Mouse (Mus musculus) midbrain, embryonic 10.5 days (tissue): Measurements from ENCODE around the gene Nacc1. TPM values are rescaled to one million over a fixed set of nuclear protein-coding genes. Genes with fewer than 3 reads are reported as not detected.

Experiments
- DNase-seq: peaks from one replicate; pipeline ENCODE4 v3.0.0-alpha.2; 2017; ENCODE audit warnings: low spot score
- H3K27ac ChIP-seq: fragments of 300-500 bp; sonication (generic); replicated peaks from 2 replicates; pipeline ENCODE4 v1.5.1; 2016; ENCODE audit warnings: mild to moderate bottlenecking
- H3K27me3 ChIP-seq: fragments of 300-500 bp; sonication (generic); 2 replicates; pipeline ENCODE4 v1.6.1; 2016; ENCODE audit warnings: low read depth, mild to moderate bottlenecking; ENCODE audit not compliant: poor library complexity, severe bottlenecking
- H3K36me3 ChIP-seq: fragments of 300-500 bp; sonication (generic); 2 replicates; pipeline ENCODE4 v1.6.1; 2016; ENCODE audit warnings: mild to moderate bottlenecking, moderate library complexity
- H3K4me1 ChIP-seq: fragments of 300-500 bp; sonication (generic); 2 replicates; pipeline ENCODE4 v1.6.1; 2016
- H3K4me3 ChIP-seq: fragments of 300-500 bp; sonication (generic); 2 replicates; pipeline ENCODE4 v1.5.1; 2016; ENCODE audit warnings: mild to moderate bottlenecking, moderate library complexity
- H3K9me3 ChIP-seq: fragments of 300-500 bp; sonication (generic); replicated peaks from 2 replicates; pipeline ENCODE4 v1.6.1; 2016; ENCODE audit warnings: mild to moderate bottlenecking
- WGBS: fragments of 180-500 bp; shearing (Covaris S2); methylation state at CpG from one replicate; pipeline ENCODE4 v1.1.7; 2016; 5-methylcytosine and 5-hydroxymethylcytosine counted together
- polyA plus RNA-seq: library from polyadenylated mRNA; unstranded; fragments of >200 nt; fragmentation: Nextera tagmentation; extraction: Ambion mirVana; gene quantifications from 2 replicates; pipeline ENCODE4 v1.2.1, GENCODE M21; 2016

The Nacc1 gene
- polyA plus RNA-seq, 1 experiment from 2014 or later, result 24.8 TPM

DNA sequence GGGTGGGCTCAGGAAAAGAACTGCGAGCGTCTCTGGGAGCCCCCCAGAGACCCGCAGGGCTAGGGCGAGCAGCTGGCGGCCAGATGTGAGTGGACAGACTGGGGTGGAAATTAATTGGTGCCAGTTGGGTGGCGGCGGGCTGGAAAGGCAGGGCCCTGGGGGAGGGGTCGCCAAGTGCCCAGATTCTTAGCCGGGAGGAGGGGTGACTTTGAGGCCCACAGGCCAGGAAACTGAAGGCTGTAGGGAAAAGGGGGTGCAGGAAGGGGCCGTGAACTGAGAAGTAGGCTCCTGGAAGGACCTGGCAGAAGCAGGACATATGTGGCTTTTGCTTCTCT, 31.5 kb downstream of the Nacc1 start:
- peaks cover 66% of the 10 kb centered on the region for H3K4me1 ChIP-seq
- 0% methylated on average over 10 of the region's 10 CpGs for WGBS
- no peaks in the 10 kb centered on the region for H3K9me3 ChIP-seq
- DNase-seq, result peak; percentile 78
- peak overlapping the region; percentile 91 for H3K27ac ChIP-seq
- no peaks in the 10 kb centered on the region for H3K36me3 ChIP-seq
- H3K4me3 ChIP-seq, result peak overlapping the region; percentile 56
- no peaks in the 10 kb centered on the region for H3K27me3 ChIP-seq

DNA sequence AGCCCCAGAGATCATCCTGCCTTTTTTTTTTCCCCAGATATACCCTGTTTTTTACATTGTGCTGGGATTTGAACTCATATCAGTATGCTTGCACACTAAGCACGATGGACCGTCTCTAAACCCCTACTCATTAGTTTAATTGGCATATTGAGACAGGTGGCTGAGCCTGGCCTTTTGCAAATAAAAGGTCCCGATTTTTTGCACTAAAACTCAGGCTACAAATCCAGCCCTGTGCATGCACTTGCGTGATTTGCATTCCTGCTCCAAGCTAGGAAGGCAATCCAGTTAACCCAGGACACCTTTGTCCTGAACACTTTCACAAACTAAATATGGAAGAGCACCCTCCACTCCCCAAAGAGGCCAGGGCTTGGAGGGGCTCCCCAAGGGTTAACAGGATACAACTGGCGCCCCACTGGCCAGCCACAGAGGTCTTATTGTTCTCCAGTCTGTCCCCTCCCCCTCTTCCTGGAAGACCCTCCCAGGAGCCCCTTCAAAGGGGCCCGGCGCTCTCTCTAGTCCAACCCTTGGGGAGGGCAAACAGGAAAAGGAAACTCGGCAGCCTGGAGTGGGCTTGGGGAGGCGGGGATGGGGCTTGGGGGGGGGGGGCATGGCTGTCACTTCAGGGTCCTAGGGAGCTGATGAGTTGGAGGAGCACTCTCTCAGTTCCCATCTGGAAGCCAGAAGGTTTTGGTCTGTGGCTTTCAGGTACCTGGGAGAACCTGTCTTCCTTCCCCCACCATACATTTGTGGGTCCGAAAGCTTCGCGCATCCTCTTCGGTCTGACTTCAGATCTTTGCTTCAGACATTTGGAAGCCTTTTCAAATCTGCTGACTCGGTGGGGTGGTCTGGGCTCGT, 32.1 kb downstream of the Nacc1 start:
- Histone ChIP-seq H3K27ac (peak overlapping the region; percentile 91), H3K9me3 (no peaks in the 10 kb centered on the region), H3K4me1 (peaks cover 66% of the 10 kb centered on the region), H3K27me3 (no peaks in the 10 kb centered on the region), H3K36me3 (no peaks in the 10 kb centered on the region), H3K4me3 (peak overlapping the region; percentile 56)
- WGBS, result under 1% methylated on average over 15 of the region's 15 CpGs
- DNase-seq, result peak; percentile 84

DNA sequence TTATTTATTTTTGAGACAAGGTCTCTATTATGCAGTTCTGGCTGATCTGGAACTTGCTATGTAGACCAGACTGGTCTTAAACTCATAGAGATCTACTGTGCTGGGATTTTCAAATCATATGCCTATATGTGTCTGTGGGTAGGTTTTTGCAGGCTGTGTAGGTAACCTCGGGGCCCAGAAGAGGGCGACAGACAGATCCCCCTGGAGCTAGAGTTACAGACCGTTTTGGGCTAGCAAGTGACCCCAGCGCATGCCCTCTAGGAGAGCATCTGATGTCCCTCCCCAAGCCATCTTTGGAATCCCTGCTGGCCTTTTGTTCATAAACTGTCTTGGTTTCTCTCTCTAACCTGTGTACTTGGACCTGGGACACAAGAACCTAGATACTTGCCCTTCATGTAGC, 33.1 kb downstream of the Nacc1 start:
- peaks cover 65% of the 10 kb centered on the region for H3K4me1 ChIP-seq
- WGBS, result 47% methylated on average over 4 of the region's 4 CpGs
- no peaks in the 10 kb centered on the region for H3K27me3 ChIP-seq
- DNase-seq, result peak; percentile 44
- no peaks in the 10 kb centered on the region for H3K9me3 ChIP-seq
- no peaks in the 10 kb centered on the region for H3K36me3 ChIP-seq
- H3K4me3 ChIP-seq, result peak overlapping the region; percentile 7; the same call in 1 of the 2 replicates
- peak overlapping the region; percentile 91 for H3K27ac ChIP-seq

DNA sequence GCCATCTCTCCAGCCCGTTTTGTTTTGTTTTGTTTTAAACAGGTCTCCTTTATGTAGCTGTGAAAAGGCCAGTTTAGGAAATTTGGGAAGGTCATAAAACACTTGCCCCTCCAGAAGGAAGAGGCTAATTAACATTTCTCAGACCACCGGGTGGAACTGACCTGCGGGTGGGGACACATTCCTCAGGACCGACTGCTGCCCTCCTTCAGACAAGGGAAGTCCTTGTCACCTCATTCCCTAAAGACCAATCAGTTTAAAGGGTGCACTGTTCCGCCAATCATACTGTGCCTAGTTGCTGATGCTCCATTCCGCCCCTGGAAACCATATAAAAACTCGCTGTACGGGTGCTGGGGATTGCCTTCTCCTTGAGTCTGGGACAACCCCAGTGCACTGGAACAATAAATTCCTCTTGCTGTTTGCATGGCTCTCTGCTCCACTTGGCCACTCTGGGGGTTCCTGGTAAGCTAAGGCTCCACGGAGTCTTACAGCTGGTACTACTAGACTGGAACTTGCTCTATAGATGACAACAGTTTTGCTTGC, 34.5 kb downstream of the Nacc1 start:
- no peak for DNase-seq
- no peaks in the 10 kb centered on the region for H3K9me3 ChIP-seq
- no peaks in the 10 kb centered on the region for H3K36me3 ChIP-seq
- H3K4me3 ChIP-seq, result no peak overlapping the region
- no peaks in the 10 kb centered on the region for H3K27me3 ChIP-seq
- H3K4me1 ChIP-seq, result peaks cover 57% of the 10 kb centered on the region
- WGBS, result 73% methylated on average over 9 of the region's 9 CpGs
- no peak overlapping the region for H3K27ac ChIP-seq

DNA sequence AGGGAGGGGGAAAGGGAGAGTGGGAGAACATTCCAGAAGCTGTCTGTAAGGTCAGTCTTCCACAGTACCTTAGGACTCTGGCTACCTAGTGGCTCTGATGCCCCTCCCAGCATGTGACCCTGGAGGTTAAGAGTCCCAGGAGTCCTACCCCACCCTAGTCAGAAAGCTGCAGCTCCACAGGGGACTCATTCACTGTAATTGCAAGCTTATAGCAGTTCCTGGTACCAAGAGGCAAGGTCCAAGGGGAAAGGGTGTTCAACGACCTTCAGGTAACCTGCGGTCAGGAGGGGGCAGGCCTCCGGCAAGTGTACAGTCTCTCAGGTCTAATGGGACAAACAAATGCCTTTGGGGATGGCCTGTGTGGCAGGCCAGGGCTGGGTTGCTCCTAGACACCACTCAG, 37.4 kb downstream of the Nacc1 start:
- H3K27me3 ChIP-seq, result no peaks in the 10 kb centered on the region
- H3K4me3 ChIP-seq, result no peak overlapping the region
- H3K27ac ChIP-seq, result peak overlapping the region; percentile 80
- no peaks in the 10 kb centered on the region for H3K9me3 ChIP-seq
- peak; percentile 24 for DNase-seq
- no peaks in the 10 kb centered on the region for H3K36me3 ChIP-seq
- WGBS, result 49% methylated on average over 3 of the region's 3 CpGs
- H3K4me1 ChIP-seq, result peaks cover 40% of the 10 kb centered on the region

DNA sequence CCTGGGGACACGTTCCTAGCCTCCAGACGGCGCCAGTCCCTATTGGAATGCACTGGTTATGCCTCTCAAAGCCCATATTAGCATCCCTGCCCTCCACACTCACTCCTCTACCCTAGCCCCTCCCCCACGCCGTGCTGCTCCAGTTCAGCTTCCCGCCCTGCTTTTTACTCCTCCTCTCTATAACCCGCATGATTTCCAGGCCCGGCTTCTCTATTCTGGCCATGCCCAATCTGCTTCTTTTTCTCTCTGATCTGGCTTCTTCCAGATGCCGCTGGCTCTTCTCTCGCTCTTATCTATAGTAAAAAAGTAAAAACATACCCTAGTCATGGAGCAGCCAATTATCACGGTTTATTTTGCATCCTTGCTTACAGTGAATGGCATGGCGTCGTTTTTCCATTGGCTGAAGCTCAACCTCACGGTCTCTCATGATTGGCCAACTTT, 40.2 kb downstream of the Nacc1 start:
- Histone ChIP-seq H3K4me3 (peak overlapping the region; percentile 44), H3K36me3 (no peaks in the 10 kb centered on the region), H3K4me1 (peaks cover 32% of the 10 kb centered on the region), H3K9me3 (no peaks in the 10 kb centered on the region), H3K27ac (peak overlapping the region; percentile 79), H3K27me3 (no peaks in the 10 kb centered on the region)
- DNase-seq, result peak; percentile 82
- 4% methylated on average over 14 of the region's 14 CpGs for WGBS

DNA sequence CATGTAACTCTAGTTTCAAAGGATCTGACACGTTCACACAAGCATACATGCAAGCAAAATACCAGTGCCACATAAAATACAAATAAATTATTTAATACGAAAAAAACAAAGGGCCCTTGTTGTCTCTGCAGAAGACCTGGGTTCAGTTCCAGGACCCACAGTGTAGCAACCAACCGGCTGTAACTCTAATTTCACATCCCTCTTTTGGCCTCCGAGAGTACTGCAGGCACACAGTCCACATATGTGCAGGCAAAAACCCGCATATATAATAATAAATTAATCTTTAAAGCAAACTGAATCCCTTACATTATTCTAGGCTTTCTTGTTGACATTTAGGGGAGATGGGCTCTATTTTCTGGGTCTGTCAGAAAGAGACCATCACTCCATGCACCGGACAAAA, 40.9 kb downstream of the Nacc1 start:
- Histone ChIP-seq H3K9me3 (no peaks in the 10 kb centered on the region), H3K27me3 (no peaks in the 10 kb centered on the region), H3K36me3 (no peaks in the 10 kb centered on the region), H3K4me3 (peak overlapping the region; percentile 44; the same call in 1 of the 2 replicates), H3K4me1 (peaks cover 33% of the 10 kb centered on the region), H3K27ac (peak overlapping the region; percentile 79)
- DNase-seq, result no peak
- WGBS, result 59% methylated on average over 6 of the region's 6 CpGs

DNA sequence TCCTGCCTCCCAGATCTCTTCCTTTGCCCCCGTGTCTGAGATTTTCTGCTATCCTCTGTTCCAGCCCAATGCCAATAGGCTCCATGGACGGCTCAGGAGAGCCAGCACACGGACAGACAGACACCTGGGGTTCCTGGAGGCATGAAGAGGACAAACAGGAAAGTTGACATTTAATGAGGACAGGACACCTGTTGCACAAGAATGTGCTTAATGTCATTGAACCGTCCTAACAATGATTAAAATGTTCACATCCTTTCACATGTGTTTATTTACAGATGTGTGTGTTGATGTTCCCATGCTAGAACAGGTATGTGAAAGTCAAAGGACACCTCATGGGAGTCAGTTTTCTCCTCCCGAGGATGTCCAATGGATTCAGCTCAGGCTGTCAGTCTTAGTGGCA, 44.6 kb downstream of the Nacc1 start:
- WGBS, result 83% methylated on average over 5 of the region's 5 CpGs
- Histone ChIP-seq H3K4me3 (no peak overlapping the region), H3K4me1 (peaks cover 31% of the 10 kb centered on the region), H3K9me3 (no peaks in the 10 kb centered on the region), H3K27ac (no peak overlapping the region), H3K36me3 (no peaks in the 10 kb centered on the region), H3K27me3 (0 out of 2 replicates have a peak, but pooled peaks cover 5% of the 10 kb centered on the region)
- DNase-seq, result no peak

DNA sequence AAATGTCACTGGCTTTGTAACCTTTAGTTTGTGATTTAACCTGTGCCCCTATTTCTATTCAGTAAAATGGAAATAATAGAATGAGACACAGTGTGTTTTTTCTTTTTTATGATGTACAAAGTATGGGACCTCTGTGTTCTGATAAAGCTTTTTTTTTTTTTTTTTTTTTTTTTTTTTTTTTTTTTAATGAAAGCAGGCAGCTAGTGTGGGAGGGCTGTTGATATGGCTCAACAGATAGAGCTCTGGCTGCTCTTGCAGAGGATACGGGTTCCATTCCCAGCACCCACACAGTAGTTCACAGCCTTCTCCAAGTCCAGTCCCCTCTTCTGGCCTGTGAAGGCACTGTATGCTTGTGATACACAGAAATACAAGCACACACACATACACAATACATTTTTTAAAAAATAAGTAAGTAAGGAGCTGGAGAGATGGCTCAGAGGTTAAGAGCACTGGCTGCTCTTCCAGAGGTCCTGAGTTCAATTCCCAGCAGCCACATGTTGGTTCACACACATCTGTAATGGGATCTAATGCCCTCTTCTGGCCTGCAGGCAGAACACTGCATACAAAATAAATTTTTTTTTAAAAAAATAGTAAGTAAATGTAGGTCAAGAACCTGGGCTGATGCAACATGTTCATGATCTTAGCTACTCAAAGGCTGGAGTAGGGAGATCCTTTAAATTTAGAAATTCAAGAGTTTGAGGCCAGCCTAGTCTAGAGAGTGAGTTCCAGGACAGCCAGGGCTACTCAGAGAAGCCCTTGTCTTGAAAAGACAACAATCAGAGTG, 45.9 kb downstream of the Nacc1 start:
- H3K4me3 ChIP-seq, result no peak overlapping the region
- peaks cover 14% of the 10 kb centered on the region for H3K27me3 ChIP-seq
- H3K4me1 ChIP-seq, result peaks cover 23% of the 10 kb centered on the region
- H3K27ac ChIP-seq, result no peak overlapping the region
- no peak for DNase-seq
- H3K9me3 ChIP-seq, result no peaks in the 10 kb centered on the region
- 89% methylated on average over 1 of the region's 1 CpGs for WGBS
- no peaks in the 10 kb centered on the region for H3K36me3 ChIP-seq

DNA sequence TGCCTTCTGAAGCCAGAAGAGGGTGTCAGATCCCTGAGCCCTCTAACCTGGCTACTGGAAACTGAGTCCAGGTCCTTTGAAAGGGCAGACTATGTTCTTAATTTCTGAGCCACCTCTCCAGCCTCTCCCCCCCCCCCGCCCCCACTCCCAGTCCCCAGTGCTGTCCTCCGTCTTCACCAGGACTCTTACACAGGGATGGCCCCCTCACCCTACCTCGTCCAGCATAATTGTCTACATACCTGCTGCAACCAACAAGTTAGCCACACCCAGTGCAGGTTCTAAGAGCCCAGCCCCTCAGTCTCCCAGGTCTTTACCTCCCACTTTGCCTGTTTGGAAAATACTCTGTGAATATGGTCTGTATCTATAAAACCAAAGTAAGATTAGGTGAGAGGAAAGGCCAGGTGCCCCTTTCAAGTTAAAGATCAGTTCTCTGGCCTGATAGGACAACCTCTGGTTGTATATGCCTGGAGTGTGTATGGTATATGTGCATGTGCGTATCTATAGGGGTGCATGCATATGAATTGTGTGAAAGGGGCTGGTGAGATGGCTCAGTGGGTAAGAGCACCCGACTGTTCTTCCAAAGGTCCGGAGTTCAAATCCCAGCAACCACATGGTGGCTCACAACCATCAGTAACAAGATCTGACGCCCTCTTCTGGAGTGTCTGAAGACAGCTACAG, 46.9 kb downstream of the Nacc1 start:
- DNase-seq, result no peak
- Histone ChIP-seq H3K36me3 (no peaks in the 10 kb centered on the region), H3K4me3 (no peak overlapping the region), H3K9me3 (no peaks in the 10 kb centered on the region), H3K27ac (no peak overlapping the region), H3K4me1 (peaks cover 32% of the 10 kb centered on the region), H3K27me3 (peaks cover 25% of the 10 kb centered on the region)
- WGBS, result 77% methylated on average over 7 of the region's 7 CpGs

DNA sequence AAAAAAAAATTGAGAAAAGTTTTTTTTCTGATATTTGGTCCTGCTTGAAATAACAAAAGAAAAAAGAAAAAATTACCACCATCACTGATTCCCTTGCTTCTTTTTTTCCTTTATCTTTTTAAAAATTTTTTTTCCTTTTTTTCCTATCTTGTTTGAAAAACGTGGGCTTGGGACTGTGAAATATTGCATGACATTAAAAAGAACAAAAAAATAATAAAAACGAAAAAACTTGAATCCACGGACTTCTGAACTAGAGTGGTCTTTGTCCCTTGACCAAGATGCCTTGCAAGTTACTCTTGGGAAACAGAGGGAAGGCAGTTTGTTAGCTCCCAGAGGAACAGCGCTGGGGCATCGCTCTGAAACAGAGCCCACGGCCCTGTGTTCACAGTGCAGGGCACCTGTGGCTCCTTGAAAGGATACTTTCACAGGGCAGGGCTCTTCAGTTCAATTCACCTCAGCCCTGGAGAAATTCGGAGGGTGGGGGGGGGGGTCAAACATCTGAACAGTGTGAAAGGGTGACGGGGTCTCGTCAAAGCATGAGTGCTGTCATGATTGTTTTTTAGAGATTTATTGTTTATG, 47.6 kb downstream of the Nacc1 start:
- no peak for DNase-seq
- WGBS, result 35% methylated on average over 9 of the region's 9 CpGs

More for the DNA sequence above, 47.6 kb downstream of the Nacc1 start:
- peaks cover 29% of the 10 kb centered on the region for H3K27me3 ChIP-seq
- no peaks in the 10 kb centered on the region for H3K36me3 ChIP-seq
- no peaks in the 10 kb centered on the region for H3K9me3 ChIP-seq
- H3K4me3 ChIP-seq, result peak overlapping the region; percentile 69
- peaks cover 38% of the 10 kb centered on the region for H3K4me1 ChIP-seq
- peak overlapping the region; percentile 95 for H3K27ac ChIP-seq
